Mouse (Mus musculus) thymus, postnatal 0 days (tissue): ENCODE measurements around the gene Gria2. TPM values are rescaled to one million over a fixed set of nuclear protein-coding genes. Genes with fewer than 3 reads are reported as not detected.

Experiments
- DNase-seq: peaks from one replicate; pipeline ENCODE4 v3.0.0-alpha.2; 2015; ENCODE audit warnings: low spot score
- polyA plus RNA-seq: library from polyadenylated mRNA; unstranded; fragments of >200 nt; fragmentation: Nextera tagmentation; extraction: Ambion mirVana; gene quantifications from 2 replicates; pipeline ENCODE4 v1.2.1, GENCODE M21; 2015

The Gria2 gene
- polyA plus RNA-seq = 0.04 and 0.09 TPM in 2 replicates

DNA sequence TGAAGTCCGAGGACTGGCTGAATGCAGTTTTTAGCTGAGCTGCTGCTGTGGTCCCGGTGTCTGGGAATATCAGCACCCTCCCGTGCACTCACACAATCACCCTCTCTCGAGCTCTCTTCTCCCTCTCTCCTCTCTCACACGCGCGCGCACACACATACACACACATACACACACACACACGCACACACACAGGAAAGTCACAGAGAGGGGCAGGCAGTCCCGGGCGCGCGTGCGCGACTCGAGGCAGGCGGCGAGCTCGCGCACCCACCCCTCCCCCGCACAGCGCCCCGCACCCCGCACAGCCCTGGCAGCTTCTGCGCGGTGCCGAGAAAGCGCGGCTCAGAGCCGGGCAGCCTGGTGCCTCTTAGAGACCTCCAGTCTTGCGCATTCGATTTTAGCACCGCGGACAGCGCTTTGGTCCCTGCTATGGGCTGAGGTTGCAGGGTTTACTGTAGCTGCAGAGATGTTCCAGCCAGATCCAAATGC is at the start of gene Gria2:
Gene Gria2, minus strand, starts transcription at position 240 of the 486 bp plus-strand sequence.
- peak; percentile 26 for DNase-seq

DNA sequence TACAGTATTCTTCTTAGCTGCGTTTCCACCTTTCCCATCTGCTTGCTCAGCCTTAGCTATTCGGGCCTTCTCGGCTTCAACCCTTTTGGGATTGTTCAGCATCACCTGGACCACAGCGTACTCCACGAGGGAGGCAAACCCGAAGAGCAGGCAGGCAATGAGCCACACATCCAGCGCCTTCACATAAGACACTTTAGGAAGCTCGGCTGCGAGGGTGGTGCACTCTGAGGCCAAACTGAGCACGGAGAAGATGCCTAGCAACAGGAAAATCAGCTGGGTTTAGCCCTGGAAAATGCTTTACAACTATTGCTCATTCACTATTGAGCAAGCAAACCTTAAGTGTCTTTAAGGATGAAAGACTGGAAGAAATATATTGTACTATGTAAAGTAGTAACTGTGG is 48.3 kb upstream of the Gria2 start:
- no peak for DNase-seq

DNA sequence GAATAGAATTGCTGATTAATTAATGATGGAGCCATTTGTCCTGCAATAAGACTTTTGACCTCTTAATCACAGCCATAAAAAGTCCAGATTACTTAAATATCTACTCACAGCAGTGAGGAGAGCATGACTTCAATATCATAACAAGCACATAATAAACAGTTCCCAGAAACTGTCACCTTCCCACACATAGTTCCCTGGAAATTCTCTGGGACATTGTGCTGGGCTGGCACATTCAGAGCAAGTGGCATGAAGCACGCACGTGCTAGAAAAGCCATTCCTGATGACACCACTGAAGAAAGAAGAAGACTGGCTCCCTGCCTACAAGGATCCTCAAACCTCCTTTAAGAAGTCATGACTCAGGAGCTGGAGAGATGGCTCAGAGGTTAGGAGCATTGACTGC is 43.0 kb upstream of the Gria2 start:
- no peak for DNase-seq

DNA sequence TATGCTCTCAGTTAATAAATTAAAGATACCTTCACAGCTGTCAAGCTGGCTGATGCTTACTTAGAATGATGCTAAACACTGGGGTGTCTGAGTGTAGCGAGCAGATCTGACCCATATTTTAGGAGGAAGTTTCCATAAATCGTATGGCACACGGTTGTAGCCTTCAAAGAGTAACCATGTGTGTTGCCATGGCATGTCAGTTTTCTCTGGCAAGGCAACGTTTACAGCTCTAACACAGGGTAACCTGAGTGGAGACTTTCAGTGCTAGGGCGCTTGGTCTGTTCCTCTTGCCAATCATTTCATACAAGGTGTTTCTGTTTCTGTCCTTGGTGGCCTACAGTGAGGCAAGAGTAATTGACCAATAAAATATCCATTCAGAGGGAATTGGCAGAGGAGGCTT is 37.2 kb upstream of the Gria2 start:
- no peak for DNase-seq

DNA sequence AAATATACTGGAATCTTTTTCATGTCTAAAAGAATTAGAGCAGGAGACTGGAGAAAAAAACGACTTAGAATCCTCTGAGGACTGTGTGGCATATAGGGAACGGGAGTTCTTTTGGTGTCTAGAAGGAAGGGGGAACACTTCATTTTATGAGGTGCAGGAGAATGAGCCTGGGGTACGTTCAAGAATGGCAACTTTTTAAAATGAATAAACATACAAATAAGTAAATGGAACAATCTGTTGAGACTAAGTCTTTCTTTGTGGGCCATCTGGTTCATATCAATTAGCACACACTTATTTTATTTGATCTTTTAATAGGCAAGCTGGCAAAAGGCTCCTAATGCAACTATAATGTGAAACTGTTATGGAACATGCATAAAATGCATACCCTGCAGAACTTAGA is 34.9 kb upstream of the Gria2 start:
- DNase-seq = no peak

DNA sequence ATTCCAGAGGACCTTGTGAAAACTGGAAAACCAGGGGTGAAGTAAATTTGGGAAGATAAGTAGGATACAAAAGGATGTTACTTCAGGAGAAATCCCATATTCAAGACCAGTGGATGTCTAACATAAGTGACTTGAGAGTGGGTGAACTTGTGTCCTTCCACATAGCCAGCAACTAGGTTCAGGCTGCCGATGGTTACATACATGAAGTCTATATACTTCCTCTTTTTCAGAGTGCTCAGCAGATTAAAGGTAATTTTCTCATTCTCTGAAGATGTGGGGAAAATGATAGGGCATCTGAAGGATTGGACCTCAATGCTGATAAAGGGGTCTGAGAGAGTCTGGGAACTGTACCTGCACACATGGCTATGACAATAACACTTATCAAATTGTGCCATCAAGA is 21.3 kb upstream of the Gria2 start:
- DNase-seq = no peak

DNA sequence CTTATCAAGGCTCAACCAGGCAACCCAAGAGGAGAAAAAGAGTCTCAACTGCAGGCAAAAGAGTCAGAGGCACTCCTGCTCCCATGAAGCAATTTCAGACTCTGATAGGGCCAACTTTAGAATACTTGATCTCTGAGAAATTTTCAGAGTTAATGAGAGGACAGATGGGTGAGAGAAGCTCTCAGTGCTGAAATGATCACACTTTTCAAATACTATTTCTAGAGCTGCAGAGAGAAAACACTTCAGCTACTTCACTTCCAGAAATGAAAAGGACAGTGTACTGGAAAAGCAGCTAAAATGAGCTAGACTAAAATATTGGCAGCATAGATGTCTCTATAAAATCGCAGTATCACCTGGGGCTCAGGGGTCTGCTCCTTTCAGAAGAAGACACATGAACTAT is 16.0 kb upstream of the Gria2 start:
- DNase-seq = no peak

DNA sequence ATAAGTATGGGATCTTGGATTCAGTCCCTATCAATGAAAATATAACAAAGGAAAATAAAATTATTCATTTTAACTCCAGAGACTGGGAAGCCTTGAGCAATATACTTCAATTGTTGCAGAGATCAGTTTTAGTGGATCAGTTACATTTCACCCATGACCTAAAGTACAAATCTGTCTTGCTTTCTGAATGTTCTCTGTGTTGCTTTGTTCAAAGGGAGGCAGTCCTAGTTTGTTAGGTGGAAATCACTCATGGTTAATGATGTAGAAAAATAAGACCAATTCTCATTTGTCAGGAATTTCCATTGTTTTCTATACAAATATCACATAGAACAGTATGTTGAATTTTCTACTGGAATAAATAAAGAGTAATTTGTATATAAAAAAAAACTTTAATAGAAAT is 11.1 kb upstream of the Gria2 start:
- no peak for DNase-seq

DNA sequence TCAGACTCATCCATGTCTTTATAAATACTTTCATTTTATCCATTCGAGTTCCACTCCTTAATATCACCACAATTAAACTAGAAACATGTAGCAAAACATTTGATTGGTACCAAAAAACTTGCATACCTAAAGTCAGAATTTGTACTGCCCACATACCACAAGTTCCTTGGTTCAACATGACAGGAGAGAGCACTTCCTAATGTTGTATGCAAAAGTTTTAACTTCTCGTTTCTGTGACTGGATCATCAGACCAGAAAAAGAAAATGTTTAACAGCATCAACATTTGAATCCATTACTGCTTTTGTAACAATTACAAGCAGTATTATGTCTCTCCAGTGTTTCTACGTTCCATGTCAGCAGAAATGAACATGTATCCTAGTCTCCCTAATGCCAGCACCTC is 9.6 kb upstream of the Gria2 start:
- DNase-seq = no peak

DNA sequence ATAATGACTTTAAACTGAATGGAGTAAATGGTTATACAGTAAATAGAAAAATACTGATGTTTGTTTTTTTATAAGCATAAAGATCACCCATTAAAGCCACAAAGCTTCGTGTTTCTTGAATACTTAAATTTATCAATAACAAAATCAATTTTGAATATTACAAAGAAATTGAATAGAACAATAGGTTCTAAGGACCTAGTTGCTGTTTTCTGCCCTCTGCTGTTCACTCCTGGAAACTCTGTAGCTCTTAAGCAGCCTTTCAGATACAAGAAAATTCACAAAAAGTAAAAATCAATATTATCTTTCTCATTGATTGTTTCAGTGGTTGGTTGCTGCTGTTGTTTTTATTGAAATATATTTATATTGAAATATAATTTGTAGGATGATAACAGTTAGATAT is 2.7 kb upstream of the Gria2 start:
- no peak for DNase-seq

DNA sequence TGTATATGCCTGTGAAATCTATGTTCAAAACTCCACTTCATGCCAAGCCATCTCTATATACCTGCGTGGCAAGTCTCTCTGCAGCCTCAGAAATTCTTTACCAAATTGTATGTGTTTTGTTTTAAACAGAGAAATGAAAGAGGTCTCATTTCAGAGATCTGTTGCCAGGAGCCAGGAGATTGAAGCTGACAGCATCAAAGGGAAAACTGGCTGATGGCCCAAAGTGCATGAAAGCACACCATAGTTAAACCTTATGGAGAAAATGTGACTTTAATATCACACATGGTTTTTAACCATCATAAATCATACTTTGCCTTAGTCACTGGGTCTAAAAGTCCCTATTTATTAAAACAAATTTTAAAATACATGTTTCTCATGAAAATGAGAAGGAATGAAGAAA is 1.2 kb upstream of the Gria2 start:
- DNase-seq = no peak

DNA sequence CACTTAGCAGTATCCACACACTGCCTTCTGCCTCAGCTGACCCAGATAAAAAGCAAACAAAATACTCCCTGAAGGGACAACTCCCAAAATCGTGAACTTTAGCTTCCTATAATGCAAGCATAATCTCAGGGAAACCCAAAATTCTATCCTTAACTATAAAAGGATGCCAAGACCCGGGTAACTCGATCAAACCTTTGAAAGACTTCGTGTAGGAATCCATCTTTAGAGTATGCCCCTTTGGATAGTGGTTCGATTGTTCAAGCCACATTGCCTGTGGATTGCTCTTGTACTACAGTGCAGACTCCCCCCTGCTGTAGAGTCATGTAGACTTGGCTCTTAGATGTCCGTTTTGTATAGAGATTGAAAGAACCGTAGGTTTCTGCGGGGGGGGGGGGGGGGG is 576 bp upstream of the Gria2 start:
- no peak for DNase-seq

DNA sequence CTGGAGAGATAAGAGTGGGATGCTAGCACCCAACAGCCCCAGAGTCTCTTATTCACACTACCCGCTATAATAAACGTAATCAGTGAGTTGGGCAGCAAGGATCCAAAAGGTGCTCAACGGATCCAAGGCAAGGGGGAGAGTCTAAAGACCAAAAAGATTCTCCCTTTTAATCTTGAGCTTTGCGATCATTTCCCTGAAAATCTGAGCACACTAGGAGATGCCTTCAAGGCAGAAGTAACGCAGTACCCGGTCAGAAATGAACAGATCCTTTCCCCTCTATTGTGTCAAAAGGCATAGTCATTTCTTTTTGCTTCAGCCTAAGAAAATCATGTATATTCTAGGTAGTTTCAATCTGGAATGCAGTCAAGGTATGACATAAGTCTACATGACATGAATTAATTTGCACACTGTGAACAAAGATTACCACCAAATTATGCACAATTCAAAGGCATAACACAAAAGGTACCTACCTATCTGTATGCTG is 766 bp downstream of the Gria2 start:
- DNase-seq = no peak

DNA sequence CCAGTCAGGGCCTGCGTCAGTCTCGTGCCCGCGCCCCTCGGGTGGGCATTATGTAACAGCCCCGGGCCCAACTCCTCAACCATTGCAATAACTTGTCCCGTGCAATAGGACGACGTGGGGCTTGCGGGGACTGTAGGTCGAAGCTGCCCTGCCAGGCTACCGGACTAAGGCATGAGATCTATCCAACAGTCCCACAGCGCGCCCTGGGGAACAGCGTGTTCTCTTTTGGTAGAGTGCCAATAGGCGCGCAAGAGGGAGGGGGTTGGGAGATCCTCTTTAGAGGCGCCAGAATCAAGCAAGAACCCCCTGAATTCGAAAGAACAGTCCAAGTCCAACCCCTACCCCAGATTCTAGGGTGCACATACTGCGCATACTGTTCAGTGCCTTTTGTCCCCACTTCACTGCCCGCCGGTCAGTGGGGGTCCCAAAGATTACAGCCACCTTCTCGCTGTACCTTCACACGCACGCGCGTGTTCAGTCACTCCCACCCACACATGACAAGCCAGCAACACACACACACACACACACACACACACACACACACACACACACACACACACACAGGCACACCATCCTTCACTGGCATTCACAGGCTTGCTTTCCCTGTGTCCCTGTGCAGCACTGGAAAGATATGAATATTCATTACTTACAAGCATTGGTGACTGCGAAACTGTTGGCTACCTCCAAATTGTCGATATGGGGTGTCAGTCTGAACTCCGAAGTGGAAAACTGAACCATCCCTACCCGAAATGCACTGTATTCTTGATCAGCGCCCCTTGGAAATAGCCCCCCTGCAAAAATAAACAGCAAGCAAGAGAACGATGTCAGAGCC is 1.4 kb downstream of the Gria2 start:
- DNase-seq = no peak

DNA sequence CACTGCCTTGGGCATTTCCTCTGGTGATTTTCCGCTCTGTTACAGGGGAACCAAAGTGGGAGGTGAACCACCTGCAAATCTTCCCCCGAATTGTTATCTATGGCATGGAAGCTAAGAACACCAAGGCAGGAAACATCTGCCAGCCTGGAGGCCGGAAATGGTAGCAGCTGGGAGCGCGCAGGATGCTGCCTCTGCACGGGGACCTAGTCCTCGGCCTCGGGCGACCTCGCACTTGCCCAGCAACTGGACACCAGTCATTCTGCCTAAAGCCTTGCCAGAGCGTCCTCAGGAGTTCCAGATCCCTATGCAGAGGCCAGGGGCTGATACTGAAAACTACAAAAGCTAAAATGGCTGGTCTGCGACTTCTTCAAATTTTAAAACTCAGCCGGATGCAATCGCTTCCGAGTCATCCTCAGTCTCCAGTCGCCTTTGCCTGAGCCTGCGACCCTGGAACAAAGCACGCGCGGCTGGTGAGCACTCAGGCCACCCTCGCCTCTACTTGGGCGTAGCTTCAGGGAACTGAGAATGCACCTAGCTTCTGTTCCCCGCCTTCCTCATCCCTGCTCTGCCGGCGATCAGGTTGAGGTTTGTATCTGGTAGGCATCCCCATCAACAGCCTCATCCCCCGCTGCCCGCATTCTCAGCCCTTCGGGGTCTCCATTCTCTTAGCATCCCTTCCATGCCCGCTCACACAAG is 2.2 kb downstream of the Gria2 start:
- DNase-seq = peak; percentile 37

DNA sequence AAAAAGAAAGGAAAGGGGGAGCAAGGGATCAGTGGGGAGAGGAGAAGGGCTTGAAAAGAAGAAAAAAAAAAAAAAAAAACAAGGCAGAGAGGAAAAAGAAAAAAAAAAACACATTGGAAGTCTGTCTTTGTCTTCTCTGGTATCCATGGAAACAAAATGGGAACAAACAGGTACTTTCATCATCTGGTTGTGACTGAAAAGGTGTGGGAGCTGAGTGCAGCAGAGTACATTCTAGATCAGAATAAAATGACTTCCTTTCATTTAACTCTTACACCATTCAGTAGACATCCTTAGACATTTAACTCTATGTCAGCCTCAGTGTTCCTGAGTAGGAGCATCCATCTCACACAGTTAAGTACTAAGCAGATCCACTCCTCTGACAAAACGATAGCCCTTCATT is 4.7 kb downstream of the Gria2 start:
- DNase-seq = no peak

DNA sequence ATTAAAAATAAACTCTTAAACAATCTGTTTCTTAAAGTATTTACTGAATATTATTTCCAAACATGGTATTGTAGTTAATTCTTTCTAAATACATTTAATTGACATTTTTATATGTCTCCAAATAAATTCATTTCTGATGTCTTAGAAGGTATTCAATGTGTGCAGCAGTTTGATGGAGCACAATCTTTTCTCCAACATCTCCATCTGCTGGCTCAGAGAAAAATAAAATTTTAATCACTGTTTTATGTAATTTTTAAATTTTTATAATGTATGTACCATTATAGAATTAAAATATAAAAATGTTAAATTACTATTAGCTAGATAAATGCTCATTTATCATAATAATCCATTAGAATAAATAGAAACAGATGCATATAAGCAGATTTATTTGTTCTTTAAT is 5.9 kb downstream of the Gria2 start:
- DNase-seq = no peak

DNA sequence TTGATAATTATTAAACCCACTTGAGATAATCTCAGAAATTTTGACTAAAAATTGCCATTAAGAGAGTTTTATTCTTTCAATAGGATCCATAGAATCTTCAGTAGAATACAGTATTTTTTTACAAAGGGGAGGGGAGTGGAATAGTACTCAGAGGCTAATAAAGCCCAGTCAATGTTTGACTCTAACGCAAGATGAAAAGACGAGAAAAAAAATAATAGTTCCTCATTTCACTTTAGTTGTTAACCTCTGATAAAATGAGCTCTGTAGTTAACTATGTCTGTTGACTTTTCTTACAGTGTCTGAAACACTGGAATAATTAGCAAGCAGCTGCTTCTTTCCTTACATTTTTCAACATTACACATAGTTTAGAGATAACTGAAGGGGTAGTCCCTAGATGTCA is 7.4 kb downstream of the Gria2 start:
- no peak for DNase-seq

DNA sequence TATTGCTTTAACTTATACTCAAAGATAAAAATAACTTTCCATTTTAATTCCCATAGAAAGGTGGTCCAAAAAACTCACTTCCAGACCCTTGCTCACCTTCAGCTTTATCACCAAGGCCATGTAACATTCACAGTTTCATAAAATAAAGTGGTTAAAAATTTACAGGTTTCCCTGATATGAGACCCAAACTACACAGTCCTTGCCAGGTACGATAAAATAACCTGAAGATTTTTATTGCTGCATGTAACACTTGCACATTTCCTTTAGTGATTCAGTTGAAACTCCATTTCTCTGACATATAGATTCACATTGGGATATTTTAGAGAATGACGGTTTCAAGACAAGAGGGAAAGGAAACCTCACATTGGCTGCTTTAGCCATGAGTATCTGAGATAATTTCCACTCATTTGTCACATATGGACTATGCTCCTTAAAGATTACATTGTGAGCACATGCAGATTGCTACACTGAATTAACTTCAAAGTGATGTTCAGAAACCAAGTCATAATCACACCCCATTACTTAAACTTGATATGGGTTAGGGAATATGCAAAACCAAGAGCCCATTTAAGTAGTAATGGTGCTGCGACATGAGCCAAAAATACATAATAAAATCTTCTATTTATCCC is 15.4 kb downstream of the Gria2 start:
- no peak for DNase-seq

DNA sequence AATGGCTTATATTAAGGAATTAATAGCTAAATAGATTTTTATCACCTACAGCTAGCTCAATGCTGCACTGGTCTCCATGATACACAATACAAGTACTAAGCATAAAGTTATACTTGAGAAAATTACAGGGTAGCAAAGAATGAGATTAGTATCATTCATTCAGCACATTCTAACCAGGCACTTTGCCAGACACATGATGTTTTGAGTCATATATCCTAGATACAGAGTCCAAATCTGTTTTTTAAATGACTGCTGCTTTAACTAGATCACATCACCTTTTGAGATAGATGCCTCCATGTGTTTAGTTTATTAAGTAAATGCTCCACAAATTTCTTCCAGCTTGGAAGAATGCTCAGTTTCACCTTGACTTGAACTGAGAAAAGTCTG is 21.5 kb downstream of the Gria2 start:
- no peak for DNase-seq

DNA sequence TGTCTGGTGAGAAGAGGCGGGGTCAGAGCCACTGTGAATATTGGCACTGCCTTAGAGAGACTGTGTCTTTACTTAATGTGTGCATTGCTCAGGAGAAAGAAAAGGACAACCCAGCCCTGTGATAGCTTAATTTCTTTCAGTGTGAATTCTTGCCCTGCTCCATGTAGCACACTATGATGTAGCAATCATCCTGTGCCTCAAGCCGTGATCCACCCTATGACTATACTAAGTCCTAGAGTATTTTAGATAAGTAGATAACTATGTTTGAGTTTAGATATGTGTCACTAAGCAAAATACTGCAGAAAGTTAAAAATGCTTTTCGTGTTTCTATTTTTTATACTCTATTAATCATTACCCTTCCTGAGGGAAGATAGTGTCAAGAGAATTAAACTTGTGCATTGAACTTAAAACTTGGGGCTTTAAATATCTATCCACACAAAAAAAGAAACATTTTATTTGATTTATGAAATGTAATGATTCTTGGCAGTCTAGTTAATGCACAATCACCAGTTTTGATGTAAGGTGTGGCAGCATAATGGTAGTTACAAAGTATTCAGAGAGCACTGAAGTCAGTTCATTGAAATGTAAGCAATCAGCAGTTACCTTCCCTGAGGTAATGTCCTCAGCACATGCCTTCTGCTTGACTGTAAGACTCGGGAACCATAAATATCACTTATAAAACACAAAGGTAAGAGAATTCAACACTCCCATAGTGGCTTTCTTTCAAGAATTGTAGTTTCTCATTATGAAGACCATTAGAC is 22.1 kb downstream of the Gria2 start:
- DNase-seq = no peak
